Mouse (Mus musculus) brain, embryonic 14.5 days (tissue): ENCODE results near the gene Patl1. TPM values are rescaled to one million over a fixed set of nuclear protein-coding genes. Genes with fewer than 3 reads are reported as not detected.
A peak's percentile ranks its signal among the peaks of the same experiment; 100 is the strongest.

ENCODE experiments used
- DNase-seq: peaks from one replicate; pipeline ENCODE4 v3.0.0-alpha.2; 2011; ENCODE audit warnings: low read depth
- CTCF ChIP-seq: fragments of 200-500 bp; IDR thresholded peaks from 2 replicates; pipeline ENCODE4 v1.5.1; 2012; ENCODE audit warnings: inconsistent platforms, mild to moderate bottlenecking, moderate library complexity, borderline replicate concordance; ENCODE audit not compliant: insufficient read depth, insufficient read length; ENCODE audit errors: extremely low read depth
- POLR2A ChIP-seq: fragments of 200-500 bp; IDR thresholded peaks from 2 replicates; pipeline ENCODE4 v1.6.1; 2012; ENCODE audit warnings: mild to moderate bottlenecking, inconsistent platforms, borderline replicate concordance; ENCODE audit not compliant: poor library complexity, insufficient read depth, insufficient read length, severe bottlenecking; ENCODE audit errors: extremely low read depth
- polyA plus RNA-seq: library from polyadenylated mRNA; depleted of rRNA; stranded (reverse); fragments of >200 nt; gene quantifications from 2 replicates; pipeline ENCODE4 v1.2.3, GENCODE M21; 2012

Patl1 gene
- polyA plus RNA-seq, 1 experiment = 38.0 TPM

GRCm38 (mm10) chr19:11954206-11954605 lies 42.0 kb downstream of the Patl1 start:
- TF ChIP-seq CTCF (no peak), POLR2A (no peak)
- no peak for DNase-seq

GRCm38 (mm10) chr19:11956636-11957035 lies 44.4 kb downstream of the Patl1 start:
- no peak for DNase-seq

DNA sequence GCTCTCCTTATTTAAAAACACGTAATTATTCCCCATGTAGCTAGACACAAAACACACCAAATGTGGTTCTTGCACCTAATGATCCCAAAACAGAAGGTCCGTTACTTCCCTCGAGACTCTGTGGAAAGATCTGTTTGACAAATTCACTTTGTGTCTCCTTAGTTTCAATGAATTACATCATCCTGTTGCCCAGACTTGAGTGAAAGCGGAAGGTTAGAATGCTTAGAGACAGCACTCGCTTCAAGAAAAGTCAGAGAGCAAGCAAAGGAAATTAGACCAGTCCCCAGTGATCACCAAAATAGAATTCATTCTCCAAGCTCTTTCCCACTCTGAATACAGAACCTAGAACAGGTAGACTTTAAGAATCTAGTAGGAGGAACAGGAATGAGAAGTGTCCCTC lies 45.2 kb downstream of the Patl1 start:
- no peak for TF ChIP-seq CTCF
- no peak for TF ChIP-seq POLR2A

More at GRCm38 (mm10) chr19:11956636-11957035, 44.4 kb downstream of the Patl1 start:
- TF ChIP-seq POLR2A (no peak), CTCF (no peak)

DNA sequence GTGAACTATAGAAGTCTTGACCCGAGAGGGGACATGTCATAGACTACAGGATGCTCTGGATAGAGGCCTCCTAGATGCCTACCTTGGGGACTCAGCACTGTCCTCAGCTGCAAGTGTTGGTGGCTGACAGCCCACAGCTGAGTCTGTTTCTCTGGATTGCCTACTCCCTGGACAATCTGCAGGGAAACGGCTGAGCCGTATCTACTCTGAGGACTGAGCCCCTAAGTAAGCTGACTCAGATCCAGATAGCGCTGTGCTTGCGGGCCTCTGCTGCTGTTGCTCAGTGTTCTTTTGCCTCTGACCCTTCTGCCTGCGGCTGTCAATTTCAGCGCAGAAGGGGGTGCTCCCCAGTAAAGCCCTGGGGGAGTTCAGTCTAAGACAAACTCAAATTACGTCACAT lies 45.6 kb downstream of the Patl1 start:
- TF ChIP-seq POLR2A = no peak
- TF ChIP-seq CTCF = no peak
- DNase-seq = no peak

More for the DNA sequence above, 45.2 kb downstream of the Patl1 start:
- DNase-seq = no peak

GRCm38 (mm10) chr19:11964266-11964665 lies 52.1 kb downstream of the Patl1 start:
- DNase-seq = peak; percentile 7
- TF ChIP-seq POLR2A (no peak), CTCF (no peak)

GRCm38 (mm10) chr19:11965023-11965942 lies 53.1 kb downstream of the Patl1 start, which contains the start of gene Osbp:
Gene Osbp, plus strand, starts transcription at chr19:11965941.
- peak; percentile 89 for TF ChIP-seq POLR2A
- no peak for TF ChIP-seq CTCF
- DNase-seq = peak; percentile 100

GRCm38 (mm10) chr19:11966201-11966636 lies 54.0 kb downstream of the Patl1 start:
- peak; percentile 67 for DNase-seq
- no peak for TF ChIP-seq POLR2A
- no peak for TF ChIP-seq CTCF

- no peak for DNase-seq
- no peak for TF ChIP-seq POLR2A
- TF ChIP-seq CTCF = no peak
Measured at GRCm38 (mm10) chr19:11969155-11970050, 57.2 kb downstream of the Patl1 start.

DNA sequence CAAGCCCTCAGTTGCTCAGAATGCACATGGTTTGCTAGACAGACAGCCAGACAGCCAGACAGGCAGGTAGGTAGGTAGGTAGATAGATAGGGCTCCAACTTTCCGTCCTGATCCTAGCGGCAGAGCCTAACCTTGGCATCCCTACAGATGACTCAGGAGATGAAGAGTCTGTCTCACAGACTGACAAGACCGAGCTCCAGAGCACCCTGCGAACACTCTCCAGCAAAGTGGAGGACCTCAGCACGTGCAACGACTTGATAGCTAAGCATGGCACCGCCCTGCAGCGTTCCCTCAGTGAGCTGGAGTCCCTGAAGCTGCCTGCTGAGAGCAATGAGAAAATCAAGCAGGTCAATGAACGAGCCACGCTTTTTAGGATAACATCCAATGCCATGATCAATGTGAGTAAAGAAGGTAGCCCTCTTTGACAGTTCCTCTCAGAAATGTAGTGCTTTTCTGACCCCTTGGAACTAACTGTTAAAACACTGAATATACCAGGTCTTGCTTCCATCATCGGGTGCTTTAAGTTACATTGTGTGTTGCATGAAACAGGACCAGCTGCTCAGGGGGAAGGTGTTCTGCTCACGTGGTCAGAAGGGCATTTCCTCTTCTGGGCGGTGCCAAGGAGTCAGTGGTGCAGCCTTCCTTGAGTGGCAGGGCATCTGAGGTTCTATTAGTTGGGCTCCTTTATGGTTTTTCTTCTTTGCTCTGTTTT lies 61.5 kb downstream of the Patl1 start:
- DNase-seq = no peak
- no peak for TF ChIP-seq CTCF
- no peak for TF ChIP-seq POLR2A

DNA sequence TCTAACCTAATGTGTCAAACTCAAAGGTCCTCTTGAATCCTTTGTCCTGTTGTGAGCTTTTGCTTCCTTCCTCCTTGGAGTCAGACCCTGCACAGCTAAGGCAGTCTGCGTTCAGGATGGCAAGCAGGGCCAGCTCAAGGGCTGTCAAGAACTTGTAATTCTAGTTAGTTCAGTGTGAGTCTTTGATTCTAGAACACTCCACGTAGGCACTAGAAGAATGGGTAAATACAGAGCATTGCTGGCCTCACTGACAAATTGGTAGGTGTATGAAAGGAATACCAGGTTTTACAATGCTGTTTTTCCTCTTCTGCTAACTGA lies 62.0 kb downstream of the Patl1 start:
- TF ChIP-seq CTCF = no peak
- TF ChIP-seq POLR2A = no peak
- no peak for DNase-seq

- TF ChIP-seq POLR2A (no peak), CTCF (no peak)
- DNase-seq = no peak
Measured at GRCm38 (mm10) chr19:11975683-11976082, 63.5 kb downstream of the Patl1 start.

DNA sequence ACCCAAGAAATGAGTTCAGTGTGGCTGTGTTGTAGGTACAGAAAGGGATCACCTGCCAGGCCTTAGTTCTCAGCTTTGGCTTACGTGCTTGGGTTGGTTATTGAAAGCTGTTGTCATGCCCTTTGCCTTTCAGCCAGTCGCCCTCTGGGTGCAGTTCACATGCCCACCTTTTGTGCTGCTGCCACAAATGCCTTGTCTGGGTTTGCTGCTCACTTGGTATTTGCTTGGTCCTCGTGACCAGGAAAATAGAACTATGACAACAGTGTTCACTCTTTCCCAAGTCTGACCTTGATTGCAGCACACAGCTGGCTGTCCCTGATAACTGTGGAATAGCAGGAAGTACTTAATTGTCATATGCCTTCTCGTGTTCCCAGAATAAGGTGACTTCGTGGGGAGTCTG lies 65.2 kb downstream of the Patl1 start:
- no peak for DNase-seq

More for the DNA sequence above, 65.2 kb downstream of the Patl1 start:
- no peak for TF ChIP-seq CTCF
- no peak for TF ChIP-seq POLR2A
